Mouse (Mus musculus) forebrain, embryonic 10.5 days (tissue): ENCODE data around the gene Kctd2. TPM values are rescaled to one million over a fixed set of nuclear protein-coding genes. Genes with fewer than 3 reads are reported as not detected.
"Not testable (repeated sequence)": the region's sequence is repeated elsewhere in the genome, so short reads cannot be mapped to it uniquely, and the experiment has no call there.

ENCODE experiments used
- DNase-seq: peaks from one replicate; pipeline ENCODE4 v3.0.0-alpha.2; 2017; ENCODE audit warnings: low spot score; ENCODE audit errors: extremely low spot score
- H3K27ac ChIP-seq: fragments of 300-500 bp; sonication (generic); 2 replicates; pipeline ENCODE4 v1.5.1; 2016; ENCODE audit warnings: mild to moderate bottlenecking
- H3K27me3 ChIP-seq: fragments of 300-500 bp; sonication (generic); 2 replicates; pipeline ENCODE4 v1.6.1; 2016; ENCODE audit warnings: mild to moderate bottlenecking; ENCODE audit not compliant: poor library complexity, severe bottlenecking
- H3K36me3 ChIP-seq: fragments of 300-500 bp; sonication (generic); replicated peaks from 2 replicates; pipeline ENCODE4 v1.6.1; 2016; ENCODE audit warnings: mild to moderate bottlenecking, moderate library complexity
- H3K4me1 ChIP-seq: fragments of 300-500 bp; sonication (generic); 2 replicates; pipeline ENCODE4 v1.6.1; 2016
- H3K4me3 ChIP-seq: fragments of 300-500 bp; sonication (generic); 2 replicates; pipeline ENCODE4 v1.5.1; 2016; ENCODE audit warnings: mild to moderate bottlenecking, moderate library complexity
- H3K9me3 ChIP-seq: fragments of 300-500 bp; sonication (generic); 2 replicates; pipeline ENCODE4 v1.6.1; 2016; ENCODE audit warnings: mild to moderate bottlenecking, moderate library complexity
- WGBS: fragments of 180-500 bp; shearing (Covaris S2); methylation state at CpG from one replicate; pipeline ENCODE4 v1.1.7; 2016; 5-methylcytosine and 5-hydroxymethylcytosine counted together
- polyA plus RNA-seq: library from polyadenylated mRNA; unstranded; fragments of >200 nt; fragmentation: Nextera tagmentation; extraction: Ambion mirVana; gene quantifications from 2 replicates; pipeline ENCODE4 v1.2.1, GENCODE M21; 2016

Gene Kctd2
- polyA plus RNA-seq, 1 experiment from 2014 or later: 8.9 TPM

GRCm38 (mm10) chr11:115450176-115450575 is 30.2 kb downstream of the Kctd2 start:
- 92% methylated on average over 7 of the region's 7 CpGs for WGBS

GRCm38 (mm10) chr11:115451781-115452241 is 31.9 kb downstream of the Kctd2 start:
- Histone ChIP-seq H3K27me3 (0 out of 2 replicates have a peak, but pooled peaks cover under 1% of the 10 kb centered on the region), H3K9me3 (0 out of 2 replicates have a peak, but pooled peaks cover 7% of the 10 kb centered on the region), H3K4me1 (peaks cover 29% of the 10 kb centered on the region), H3K36me3 (no peaks in the 10 kb centered on the region), H3K27ac (no peak overlapping the region), H3K4me3 (no peak overlapping the region)
- WGBS: 91% methylated on average over 8 of the region's 8 CpGs
- DNase-seq: no peak

More at GRCm38 (mm10) chr11:115450176-115450575, 30.2 kb downstream of the Kctd2 start:
- no peak for DNase-seq
- Histone ChIP-seq H3K27me3 (peaks cover 9% of the 10 kb centered on the region; the same call in 1 of the 2 replicates), H3K36me3 (no peaks in the 10 kb centered on the region), H3K9me3 (0 out of 2 replicates have a peak, but pooled peaks cover 5% of the 10 kb centered on the region), H3K27ac (no peak overlapping the region), H3K4me1 (peaks cover 33% of the 10 kb centered on the region), H3K4me3 (no peak overlapping the region)

- Histone ChIP-seq H3K9me3 (0 out of 2 replicates have a peak, but pooled peaks cover 7% of the 10 kb centered on the region), H3K27me3 (no peaks in the 10 kb centered on the region), H3K4me1 (peaks cover 29% of the 10 kb centered on the region), H3K4me3 (no peak overlapping the region), H3K27ac (no peak overlapping the region), H3K36me3 (no peaks in the 10 kb centered on the region)
- DNase-seq: no peak
- WGBS: 87% methylated on average over 7 of the region's 7 CpGs
Observed at GRCm38 (mm10) chr11:115452281-115452860, 32.4 kb downstream of the Kctd2 start.

- Histone ChIP-seq H3K9me3 (0 out of 2 replicates have a peak, but pooled peaks cover 7% of the 10 kb centered on the region), H3K27me3 (no peaks in the 10 kb centered on the region), H3K27ac (no peak overlapping the region), H3K4me3 (no peak overlapping the region), H3K36me3 (no peaks in the 10 kb centered on the region), H3K4me1 (peaks cover 29% of the 10 kb centered on the region)
- 72% methylated on average over 4 of the region's 4 CpGs for WGBS
- DNase-seq: no peak
Observed at GRCm38 (mm10) chr11:115453306-115453705, 33.4 kb downstream of the Kctd2 start.

GRCm38 (mm10) chr11:115454822-115455221 is 34.9 kb downstream of the Kctd2 start:
- H3K4me3 ChIP-seq, H3K36me3 ChIP-seq, H3K27ac ChIP-seq, DNase-seq, H3K9me3 ChIP-seq, H3K27me3 ChIP-seq: not testable (repeated sequence)
- H3K4me1 ChIP-seq: peaks cover 14% of the 10 kb centered on the region
- 85% methylated on average over 6 of the region's 6 CpGs for WGBS

GRCm38 (mm10) chr11:115455619-115456018 is 35.7 kb downstream of the Kctd2 start:
- 0 out of 2 replicates have a peak, but pooled peaks cover 7% of the 10 kb centered on the region for H3K9me3 ChIP-seq
- H3K4me3 ChIP-seq: no peak overlapping the region
- no peaks in the 10 kb centered on the region for H3K27me3 ChIP-seq
- WGBS: 84% methylated on average over 15 of the region's 15 CpGs
- H3K27ac ChIP-seq: no peak overlapping the region
- H3K4me1 ChIP-seq: peaks cover 14% of the 10 kb centered on the region
- H3K36me3 ChIP-seq: no peaks in the 10 kb centered on the region
- no peak for DNase-seq

GRCm38 (mm10) chr11:115456182-115456581 is 36.3 kb downstream of the Kctd2 start:
- Histone ChIP-seq H3K4me1 (peaks cover 18% of the 10 kb centered on the region), H3K36me3 (no peaks in the 10 kb centered on the region), H3K27ac (no peak overlapping the region), H3K9me3 (0 out of 2 replicates have a peak, but pooled peaks cover 7% of the 10 kb centered on the region), H3K4me3 (no peak overlapping the region), H3K27me3 (no peaks in the 10 kb centered on the region)
- WGBS: 94% methylated on average over 5 of the region's 5 CpGs
- DNase-seq: no peak

GRCm38 (mm10) chr11:115457405-115457804 is 37.5 kb downstream of the Kctd2 start:
- 46% methylated on average over 6 of the region's 6 CpGs for WGBS
- Histone ChIP-seq H3K4me1 (peaks cover 25% of the 10 kb centered on the region), H3K9me3 (0 out of 2 replicates have a peak, but pooled peaks cover 7% of the 10 kb centered on the region), H3K27ac (peak overlapping the region; percentile 51; the same call in 1 of the 2 replicates), H3K27me3 (0 out of 2 replicates have a peak, but pooled peaks cover 5% of the 10 kb centered on the region), H3K4me3 (no peak overlapping the region), H3K36me3 (no peaks in the 10 kb centered on the region)
- no peak for DNase-seq

GRCm38 (mm10) chr11:115460976-115461375 is 41.0 kb downstream of the Kctd2 start:
- WGBS: 22% methylated on average over 8 of the region's 8 CpGs
- H3K27me3 ChIP-seq: peaks cover 9% of the 10 kb centered on the region; the same call in 1 of the 2 replicates
- H3K4me1 ChIP-seq: peaks cover 25% of the 10 kb centered on the region
- no peak overlapping the region for H3K4me3 ChIP-seq
- DNase-seq: no peak
- no peaks in the 10 kb centered on the region for H3K36me3 ChIP-seq
- no peaks in the 10 kb centered on the region for H3K9me3 ChIP-seq
- H3K27ac ChIP-seq: no peak overlapping the region

- Histone ChIP-seq H3K27ac (no peak overlapping the region), H3K36me3 (no peaks in the 10 kb centered on the region), H3K9me3 (no peaks in the 10 kb centered on the region), H3K27me3 (peaks cover 9% of the 10 kb centered on the region; the same call in 1 of the 2 replicates), H3K4me3 (no peak overlapping the region), H3K4me1 (peaks cover 27% of the 10 kb centered on the region)
- DNase-seq: no peak
- WGBS: 70% methylated on average over 5 of the region's 5 CpGs
Observed at GRCm38 (mm10) chr11:115461846-115462242, 41.9 kb downstream of the Kctd2 start.

GRCm38 (mm10) chr11:115462243-115462891 is 42.4 kb downstream of the Kctd2 start, which contains the start of gene Slc16a5:
Gene Slc16a5 (plus strand): TSS chr11:115462474.
- H3K4me1 ChIP-seq: peaks cover 27% of the 10 kb centered on the region
- H3K27me3 ChIP-seq: peaks cover 9% of the 10 kb centered on the region; the same call in 1 of the 2 replicates
- WGBS: 80% methylated on average over 16 of the region's 16 CpGs
- H3K4me3 ChIP-seq: no peak within 1 kb of the TSS
- no peaks in the 10 kb centered on the region for H3K9me3 ChIP-seq
- no peaks in the 10 kb centered on the region for H3K36me3 ChIP-seq
- no peak for DNase-seq
- no peak within 1 kb of the TSS for H3K27ac ChIP-seq

GRCm38 (mm10) chr11:115463397-115463796 is 43.5 kb downstream of the Kctd2 start:
- Histone ChIP-seq H3K36me3 (no peaks in the 10 kb centered on the region), H3K27me3 (peaks cover 9% of the 10 kb centered on the region; the same call in 1 of the 2 replicates), H3K27ac (no peak overlapping the region), H3K4me3 (no peak overlapping the region), H3K9me3 (no peaks in the 10 kb centered on the region), H3K4me1 (peaks cover 24% of the 10 kb centered on the region)
- 80% methylated on average over 11 of the region's 11 CpGs for WGBS
- DNase-seq: no peak

GRCm38 (mm10) chr11:115464851-115465250 is 44.9 kb downstream of the Kctd2 start:
- H3K4me1 ChIP-seq: peaks cover 24% of the 10 kb centered on the region
- H3K9me3 ChIP-seq: no peaks in the 10 kb centered on the region
- H3K27me3 ChIP-seq: peaks cover 9% of the 10 kb centered on the region; the same call in 1 of the 2 replicates
- no peak overlapping the region for H3K4me3 ChIP-seq
- no peak for DNase-seq
- H3K36me3 ChIP-seq: no peaks in the 10 kb centered on the region
- no peak overlapping the region for H3K27ac ChIP-seq
- WGBS: 92% methylated on average over 8 of the region's 8 CpGs
